Mouse (Mus musculus) intestine, embryonic 14.5 days (tissue): ENCODE results near the gene Tbxas1. TPM values are rescaled to one million over a fixed set of nuclear protein-coding genes. Genes with fewer than 3 reads are reported as not detected.

Experiments
- ATAC-seq: fragments of 200-750 bp; cut with Nextera tagmentation; replicated peaks from 2 replicates; pipeline ENCODE4 v1.8.0; 2017; ENCODE audit warnings: low read depth, moderate number of reproducible peaks, moderate TSS enrichment, moderate library complexity; ENCODE audit not compliant: low FRiP score, low TSS enrichment
- DNase-seq: peaks from one replicate; pipeline ENCODE4 v3.0.0-alpha.2; 2018; ENCODE audit warnings: low spot score
- H3K27ac ChIP-seq: fragments of 300-500 bp; sonication (generic); 2 replicates; pipeline ENCODE4 v1.5.1; 2014; ENCODE audit warnings: low read depth, mild to moderate bottlenecking, control low read depth
- H3K27me3 ChIP-seq: fragments of 300-500 bp; sonication (generic); replicated peaks from 2 replicates; pipeline ENCODE4 v1.6.1; 2014; ENCODE audit warnings: low read length, control low read depth; ENCODE audit not compliant: control insufficient read depth, insufficient read depth
- H3K36me3 ChIP-seq: fragments of 300-500 bp; sonication (generic); 2 replicates; pipeline ENCODE4 v1.6.1; 2014; ENCODE audit warnings: low read length, control low read depth; ENCODE audit not compliant: control insufficient read depth, insufficient read depth
- H3K4me1 ChIP-seq: fragments of 300-500 bp; sonication (generic); replicated peaks from 2 replicates; pipeline ENCODE4 v1.6.1; 2014; ENCODE audit warnings: low read length, control low read depth, mixed read lengths; ENCODE audit not compliant: control insufficient read depth, insufficient read depth
- H3K4me2 ChIP-seq: fragments of 300-500 bp; sonication (generic); 2 replicates; pipeline ENCODE4 v1.6.1; 2014; ENCODE audit warnings: low read length
- H3K4me3 ChIP-seq: fragments of 300-500 bp; sonication (generic); 2 replicates; pipeline ENCODE4 v1.5.1; 2014; ENCODE audit warnings: low read depth, low read length, control low read depth, mixed read lengths
- H3K9ac ChIP-seq: fragments of 300-500 bp; sonication (generic); 2 replicates; pipeline ENCODE4 v1.6.1; 2014; ENCODE audit warnings: mild to moderate bottlenecking, low read length
- H3K9me3 ChIP-seq: fragments of 300-500 bp; sonication (generic); 2 replicates; pipeline ENCODE4 v1.6.1; 2016; ENCODE audit warnings: low read length, control low read depth; ENCODE audit not compliant: control insufficient read depth
- whole genome bisulfite sequencing: fragments of 180-500 bp; shearing (Covaris S2); extraction: QIAGEN DNeasy Blood & Tissue Kit; methylation state at CpG from one replicate; pipeline ENCODE4 v1.1.7; 2014; 5-methylcytosine and 5-hydroxymethylcytosine counted together
- polyA plus RNA-seq: library from polyadenylated mRNA; unstranded; fragments of >200 nt; fragmentation: Nextera tagmentation; extraction: Ambion mirVana; gene quantifications from 2 replicates; pipeline ENCODE4 v1.2.1, GENCODE M21; 2014

The Tbxas1 gene
- polyA plus RNA-seq, 1 experiment from 2014 or later: 2.1 TPM

- no peaks in the 10 kb centered on the region for H3K4me1 ChIP-seq
- H3K4me2 ChIP-seq: peak overlapping the region; percentile 51
- H3K9me3 ChIP-seq: no peaks in the 10 kb centered on the region
- ATAC-seq (peak; percentile 37; the same call in 1 of the 2 replicates), DNase-seq (peak; percentile 82)
- H3K27ac ChIP-seq: peak overlapping the region; percentile 40; the same call in 1 of the 2 replicates
- H3K9ac ChIP-seq: peak overlapping the region; percentile 74
- no peaks in the 10 kb centered on the region for H3K36me3 ChIP-seq
- peak overlapping the region; percentile 77 for H3K4me3 ChIP-seq
- H3K27me3 ChIP-seq: peaks cover 18% of the 10 kb centered on the region
- WGBS: 11% methylated on average over 49 of the region's 49 CpGs
Measured at GRCm38 (mm10) chr6:39118456-39118881, 243.3 kb downstream of the Tbxas1 start.

GRCm38 (mm10) chr6:39120685-39121084 lies 245.5 kb downstream of the Tbxas1 start:
- no peak overlapping the region for H3K9ac ChIP-seq
- H3K4me1 ChIP-seq: no peaks in the 10 kb centered on the region
- H3K4me3 ChIP-seq: no peak overlapping the region
- H3K27ac ChIP-seq: no peak overlapping the region
- no peaks in the 10 kb centered on the region for H3K36me3 ChIP-seq
- H3K27me3 ChIP-seq: peaks cover 17% of the 10 kb centered on the region
- ATAC-seq (no peak), DNase-seq (no peak)
- H3K4me2 ChIP-seq: no peak overlapping the region
- no peaks in the 10 kb centered on the region for H3K9me3 ChIP-seq
- 55% methylated on average over 3 of the region's 3 CpGs for WGBS

- Histone ChIP-seq H3K9me3 (0 out of 2 replicates have a peak, but pooled peaks cover 2% of the 10 kb centered on the region), H3K9ac (no peak overlapping the region), H3K27ac (no peak overlapping the region), H3K27me3 (no peaks in the 10 kb centered on the region), H3K4me2 (no peak overlapping the region), H3K4me1 (no peaks in the 10 kb centered on the region), H3K36me3 (no peaks in the 10 kb centered on the region), H3K4me3 (no peak overlapping the region)
- DNase-seq (no peak), ATAC-seq (no peak)
Measured at GRCm38 (mm10) chr6:39124719-39125118, 249.5 kb downstream of the Tbxas1 start.

- 48% methylated on average over 4 of the region's 4 CpGs for WGBS
- no peak overlapping the region for H3K4me2 ChIP-seq
- H3K4me1 ChIP-seq: no peaks in the 10 kb centered on the region
- H3K9ac ChIP-seq: no peak overlapping the region
- H3K9me3 ChIP-seq: 0 out of 2 replicates have a peak, but pooled peaks cover 2% of the 10 kb centered on the region
- DNase-seq (no peak), ATAC-seq (no peak)
- H3K36me3 ChIP-seq: peaks cover 12% of the 10 kb centered on the region; the same call in 1 of the 2 replicates
- H3K27me3 ChIP-seq: no peaks in the 10 kb centered on the region
- no peak overlapping the region for H3K4me3 ChIP-seq
- H3K27ac ChIP-seq: no peak overlapping the region
Measured at GRCm38 (mm10) chr6:39131480-39131879, 256.3 kb downstream of the Tbxas1 start.

- H3K36me3 ChIP-seq: peaks cover 12% of the 10 kb centered on the region; the same call in 1 of the 2 replicates
- no peak for ATAC-seq
- 70% methylated on average over 5 of the region's 5 CpGs for WGBS
- no peaks in the 10 kb centered on the region for H3K4me1 ChIP-seq
- H3K27ac ChIP-seq: no peak overlapping the region
- H3K9me3 ChIP-seq: no peaks in the 10 kb centered on the region
- H3K27me3 ChIP-seq: no peaks in the 10 kb centered on the region
- H3K9ac ChIP-seq: no peak overlapping the region
- no peak overlapping the region for H3K4me2 ChIP-seq
- no peak overlapping the region for H3K4me3 ChIP-seq
- no peak for DNase-seq
Measured at GRCm38 (mm10) chr6:39132556-39132955, 257.4 kb downstream of the Tbxas1 start.

Other genes starting within 250 kb of the Tbxas1 start
- gene Klrg2, start 238.2 kb upstream of the Tbxas1 start, polyA plus RNA-seq: 0.30 and 0.34 TPM in 2 replicates
- 1.4 and 1.6 TPM in 2 replicates for gene Clec2l, start 212.3 kb upstream of the Tbxas1 start, polyA plus RNA-seq
- gene Hipk2, start 761 bp downstream of the Tbxas1 start, polyA plus RNA-seq: 24.7 and 27.9 TPM in 2 replicates
- 9.2 and 10.1 TPM in 2 replicates for gene Parp12, start 242.9 kb downstream of the Tbxas1 start, polyA plus RNA-seq